Mouse (Mus musculus) spleen, postnatal 36 days (tissue): ENCODE measurements around the gene Miip.

Experiments
- DNase-seq, 2 experiments: peaks; one replicate each; pipeline ENCODE4 v3.0.0; 2022; ENCODE audit warnings: low spot score in 2 of 2, mixed read lengths in 1 of 2

The Miip gene

DNA sequence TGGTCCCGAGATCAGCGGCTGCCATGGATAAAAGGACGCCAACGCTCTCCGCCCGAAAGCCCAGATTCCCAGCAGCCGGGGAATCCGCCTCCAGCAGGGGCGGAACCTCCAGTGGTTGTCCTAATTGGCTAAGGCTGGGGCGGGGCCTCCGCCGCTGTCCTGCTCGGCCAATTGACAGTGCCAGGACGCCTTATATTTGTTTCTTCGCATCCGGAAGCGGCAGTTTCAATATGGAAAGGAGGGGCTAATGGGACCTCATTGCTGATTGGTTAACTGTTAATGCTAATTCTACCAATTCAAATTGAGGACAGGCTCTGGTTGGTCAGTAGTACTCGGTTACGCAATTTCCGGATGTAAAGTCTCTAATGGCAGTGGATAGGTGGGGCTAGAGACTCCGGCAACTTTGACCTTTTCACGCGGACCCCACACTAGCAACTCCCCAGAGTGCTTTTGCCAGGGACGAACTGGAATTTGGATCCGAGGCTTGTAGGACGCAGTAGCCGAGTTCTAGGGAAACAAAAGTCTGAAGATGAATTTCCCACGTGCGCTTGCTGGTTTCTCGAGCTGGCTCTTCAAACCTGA, at the start of gene Miip, which contains the start of gene Fv1:
Gene Miip, minus strand, starts transcription at position 367 of the 582 bp plus-strand sequence.
Gene Fv1, plus strand, starts transcription at position 530 of the 582 bp plus-strand sequence.
- peak; percentile 95 to 97 for DNase-seq

DNA sequence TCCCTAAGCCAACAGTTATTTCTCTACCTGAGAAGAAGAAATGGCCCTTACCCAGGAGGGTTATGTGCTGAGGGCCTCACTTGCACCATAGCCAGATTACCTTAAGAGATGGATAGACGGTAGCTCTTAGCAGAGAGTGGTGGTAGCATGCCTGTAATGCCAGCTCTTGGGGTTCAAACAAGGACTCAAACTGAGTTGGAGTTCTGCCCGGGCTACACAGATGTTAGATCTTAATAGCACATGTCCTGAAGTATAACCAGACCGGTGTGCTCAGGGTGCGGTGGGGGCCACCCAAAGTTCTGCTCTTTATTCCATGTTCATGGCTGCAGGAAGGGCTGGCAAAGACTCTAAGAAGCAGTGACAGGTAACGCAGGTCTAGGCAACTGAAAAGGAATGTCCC, 40.9 kb upstream of the Miip start:
- no peak for DNase-seq

DNA sequence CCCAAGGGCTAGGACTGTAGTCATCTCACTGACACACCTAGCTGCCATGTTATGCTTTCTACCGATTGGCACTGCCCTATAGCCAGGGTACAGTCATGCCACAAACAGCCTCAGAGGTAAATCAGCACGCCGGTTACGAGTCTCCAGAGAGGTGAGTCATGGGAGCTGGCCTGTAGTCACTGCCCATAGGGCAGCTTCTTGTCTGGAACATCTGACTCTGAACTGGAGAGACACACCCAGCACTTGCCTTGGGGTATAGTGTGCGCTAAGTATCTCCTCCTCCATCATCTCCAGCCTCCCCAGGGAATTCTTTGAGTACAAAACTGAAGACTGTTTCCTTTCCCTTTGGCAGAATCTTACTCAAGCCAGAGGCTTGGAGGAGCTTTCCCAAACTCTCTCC, 37.6 kb upstream of the Miip start:
- no peak for DNase-seq

DNA sequence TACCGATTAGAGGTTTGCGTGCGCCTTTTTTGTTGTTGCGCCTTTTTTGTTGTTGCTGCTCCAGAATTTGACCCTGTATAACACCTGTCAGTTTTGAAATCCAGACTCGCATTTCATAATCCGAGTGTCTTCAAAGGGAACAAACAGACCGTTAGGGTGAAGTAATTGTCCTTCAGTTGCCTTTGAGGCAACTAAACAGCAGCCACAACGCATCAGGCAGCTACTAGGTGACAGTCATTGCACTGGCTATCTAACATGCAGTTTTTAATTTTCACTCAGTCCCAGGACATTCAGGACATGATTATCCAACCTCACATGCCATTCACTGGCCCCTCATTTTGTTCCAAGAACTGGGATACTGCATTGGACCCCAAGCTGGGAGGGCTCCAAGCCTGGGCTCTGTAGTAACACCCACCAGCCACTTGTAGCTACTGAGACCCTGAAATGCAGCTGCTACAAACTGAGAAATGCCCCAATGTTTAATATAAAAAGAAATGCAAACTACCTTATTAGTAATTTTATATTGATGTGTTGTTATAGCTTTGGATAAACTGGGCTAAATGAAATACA, 36.6 kb upstream of the Miip start:
- no peak for DNase-seq

DNA sequence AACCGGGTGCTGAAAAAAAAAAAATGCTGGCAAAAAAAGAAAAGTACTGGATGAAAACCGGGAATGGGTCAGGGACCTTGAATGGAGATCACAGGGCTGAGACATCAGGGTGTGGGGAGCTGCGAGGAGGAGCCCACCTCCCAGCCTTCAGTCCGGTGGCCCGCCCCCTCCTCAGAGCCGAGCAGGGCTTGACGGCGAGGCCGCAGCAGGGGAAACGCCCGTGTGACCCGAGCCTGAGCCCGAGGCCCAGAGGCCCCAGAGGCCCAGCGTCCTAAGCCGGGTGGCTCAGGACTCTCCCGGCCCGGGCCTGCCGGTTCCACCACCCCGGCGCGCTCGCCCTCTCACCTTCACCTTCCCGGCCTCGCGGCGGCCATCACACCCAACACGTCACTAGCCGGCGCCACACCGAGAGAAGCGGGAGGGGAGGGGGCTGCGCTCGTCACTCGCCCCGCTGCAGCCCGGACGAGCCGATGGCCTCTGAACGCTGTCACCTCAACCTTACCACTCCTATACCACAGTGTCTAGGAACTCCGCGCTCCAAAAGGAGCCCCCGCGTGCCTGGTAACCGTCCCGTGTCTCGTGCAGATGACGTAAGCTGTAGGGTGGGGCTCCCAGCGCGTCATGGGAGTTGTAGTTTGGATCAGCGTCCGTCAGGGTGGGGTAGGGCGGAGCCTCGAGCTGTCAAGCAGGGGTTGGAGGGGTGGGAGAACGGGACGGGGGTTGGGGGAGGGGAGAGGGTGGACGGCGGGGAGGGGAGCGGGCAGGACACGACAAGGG, 35.9 kb upstream of the Miip start, which contains the start of gene Mfn2:
Gene Mfn2, minus strand, starts transcription at position 392 of the 777 bp plus-strand sequence.
- peak; percentile 83 to 88 for DNase-seq

DNA sequence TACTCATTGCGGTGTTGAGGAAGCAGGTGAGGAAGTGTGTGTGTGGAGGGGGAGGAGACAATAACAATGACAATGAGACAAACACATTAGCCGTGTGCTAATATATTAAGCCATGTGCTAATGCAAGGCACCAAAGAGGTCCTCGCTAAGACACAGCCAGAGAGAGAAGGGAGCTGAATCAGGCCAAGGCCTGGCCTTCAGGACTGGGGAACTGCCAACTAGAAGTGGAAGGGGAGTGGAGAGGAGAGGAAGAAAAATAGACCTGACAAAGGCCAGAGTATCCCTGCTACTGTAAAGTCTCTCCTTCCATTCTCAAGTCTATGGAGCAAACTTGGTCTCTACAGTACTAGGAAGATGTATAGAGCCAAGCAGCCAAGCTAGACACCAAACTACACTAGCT, 35.0 kb upstream of the Miip start:
- DNase-seq = no peak

DNA sequence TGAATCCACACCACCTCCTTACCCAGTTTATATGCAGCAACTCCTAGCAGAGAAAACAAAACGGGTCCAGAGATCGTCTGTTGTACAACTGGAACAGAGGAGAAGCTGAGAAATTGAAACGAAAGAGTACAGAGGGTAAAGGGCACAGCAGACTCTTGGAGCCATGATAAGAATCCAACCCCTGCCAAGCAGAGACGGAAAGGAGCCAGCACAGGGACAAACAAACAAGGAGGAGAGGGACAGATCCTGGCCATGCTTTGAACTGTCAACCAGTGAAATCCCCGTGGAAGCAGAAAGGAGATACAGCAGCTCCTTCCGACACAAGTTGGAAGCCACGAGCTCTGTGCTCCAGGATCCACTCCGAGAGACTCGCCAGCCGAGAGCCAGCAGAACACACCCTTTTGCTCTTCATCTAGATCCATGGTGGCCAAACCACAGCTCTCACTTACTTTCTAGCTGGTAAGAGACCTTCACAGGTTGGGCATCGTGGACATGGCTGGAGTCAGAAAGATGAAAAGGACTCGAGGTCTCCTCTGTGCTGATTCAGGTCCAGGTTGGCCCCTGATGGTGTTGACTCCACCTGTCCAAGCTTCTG, 34.4 kb upstream of the Miip start:
- DNase-seq = no peak

DNA sequence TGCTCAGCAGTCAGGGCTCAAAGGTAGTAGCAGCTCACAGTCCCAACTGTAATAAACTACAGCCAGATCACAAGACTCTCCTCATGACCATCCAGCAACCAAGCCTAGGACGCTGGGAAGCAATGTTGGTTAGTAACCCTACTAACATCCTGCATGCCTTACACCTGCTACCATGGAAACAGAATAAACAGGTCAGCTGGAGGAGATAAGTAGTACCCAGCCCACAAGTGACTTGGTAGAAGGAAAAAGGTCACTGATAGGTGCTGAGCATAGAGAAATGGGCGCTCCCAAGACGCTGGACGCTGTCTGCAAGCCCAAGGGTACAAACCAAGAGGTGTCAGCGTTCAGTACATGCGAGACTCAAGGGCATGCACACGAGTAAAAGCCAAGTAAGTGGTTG, 31.8 kb upstream of the Miip start:
- DNase-seq = no peak

DNA sequence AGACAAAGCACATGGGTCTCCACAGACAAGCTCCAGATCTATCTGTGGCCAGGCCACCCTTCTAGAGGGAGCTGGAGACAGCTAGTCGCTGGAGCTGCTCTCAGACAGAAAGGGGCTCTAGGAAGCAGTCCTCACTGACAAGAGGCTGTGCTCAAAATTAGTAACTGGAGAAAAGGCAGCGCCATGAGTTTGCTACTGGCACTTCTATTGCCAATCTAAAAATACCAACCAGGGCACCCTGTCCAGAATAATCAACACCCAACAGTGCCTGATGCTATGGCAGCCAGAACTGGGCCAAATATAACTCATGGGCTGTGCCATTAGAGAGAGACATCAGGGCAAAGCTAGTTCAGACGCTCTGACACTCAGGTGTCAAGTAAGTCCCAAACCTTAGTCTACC, 28.7 kb upstream of the Miip start:
- no peak for DNase-seq

DNA sequence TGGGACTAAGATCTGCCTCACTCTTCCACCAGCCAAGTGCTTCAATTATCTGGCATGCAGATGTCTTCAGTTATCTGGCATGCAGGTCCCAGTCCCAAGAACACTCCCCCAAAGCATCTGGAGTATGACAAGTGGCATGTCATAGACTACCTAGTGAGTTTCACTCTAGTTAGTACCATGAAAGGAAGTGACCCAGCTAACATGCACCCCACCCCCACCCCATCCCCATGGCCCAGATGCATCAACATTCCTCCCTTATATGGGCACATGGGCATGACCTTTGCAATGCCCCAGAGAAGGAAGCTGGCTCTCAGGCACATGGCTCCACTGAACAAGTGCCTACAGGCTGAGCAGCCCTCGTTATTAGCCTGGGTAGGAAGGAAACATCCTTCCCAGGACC, 27.8 kb upstream of the Miip start:
- no peak for DNase-seq

DNA sequence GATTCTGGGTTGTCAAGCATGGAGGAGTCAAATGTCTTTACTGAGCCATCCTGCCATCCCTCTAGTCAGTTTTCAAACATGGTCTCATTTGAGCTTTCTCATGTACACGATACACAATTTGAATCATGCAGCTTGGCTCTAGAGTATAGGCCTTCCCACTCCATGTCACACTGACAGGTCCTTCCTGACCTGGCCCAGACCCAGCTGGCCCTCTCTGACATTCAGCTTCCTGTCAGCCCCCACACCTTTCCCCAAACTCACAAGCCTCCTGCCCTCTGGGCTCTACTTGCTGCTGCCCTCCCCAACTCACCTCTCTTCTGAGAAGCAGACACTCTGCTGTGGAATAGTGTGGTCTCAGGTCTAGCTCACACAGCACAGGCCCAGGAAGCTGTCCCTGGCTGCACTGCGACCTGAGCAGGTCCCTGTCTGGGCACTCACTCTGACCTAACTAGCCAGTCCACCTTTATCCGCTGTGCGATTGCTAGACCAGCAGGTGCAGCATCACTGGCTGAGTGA, 27.3 kb upstream of the Miip start:
- no peak for DNase-seq

DNA sequence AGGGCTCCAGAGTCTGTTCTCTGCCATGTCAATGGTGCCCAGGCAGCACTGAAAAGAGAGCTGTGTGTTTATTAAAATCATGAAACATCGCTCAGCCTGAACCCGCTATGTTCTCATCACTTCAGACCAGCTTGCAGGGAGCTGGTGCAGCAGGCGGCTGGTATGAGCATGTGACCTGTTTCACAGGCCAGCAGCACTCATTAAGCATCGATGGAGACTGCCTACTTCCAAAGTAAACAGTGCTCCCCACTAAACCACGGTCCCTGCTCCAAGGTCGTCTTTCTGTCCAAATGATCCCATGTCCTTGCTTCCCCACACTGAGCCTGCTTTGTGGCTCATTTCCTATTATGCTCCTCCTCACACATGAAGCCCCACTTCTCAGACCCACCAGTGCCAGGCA, 21.7 kb upstream of the Miip start:
- DNase-seq = no peak

DNA sequence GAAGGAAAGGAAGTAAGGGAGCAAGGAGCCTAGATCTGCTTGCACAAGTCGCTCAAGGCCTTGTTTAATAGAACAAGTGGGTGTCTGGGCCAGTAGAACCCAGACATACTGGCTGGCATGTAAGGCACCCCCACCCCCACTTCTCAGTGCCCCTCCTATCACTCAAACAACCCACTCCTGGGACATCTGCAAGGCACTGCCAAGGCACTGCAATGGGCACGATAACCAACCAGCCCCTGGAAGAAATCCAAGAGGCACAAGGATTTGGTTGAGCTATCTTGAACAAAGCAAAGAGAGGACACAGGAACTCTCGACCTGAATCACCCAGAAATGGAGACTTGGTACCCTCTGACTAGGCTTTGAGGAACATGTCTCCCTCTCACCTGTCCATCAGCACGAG, 19.6 kb upstream of the Miip start:
- no peak for DNase-seq

DNA sequence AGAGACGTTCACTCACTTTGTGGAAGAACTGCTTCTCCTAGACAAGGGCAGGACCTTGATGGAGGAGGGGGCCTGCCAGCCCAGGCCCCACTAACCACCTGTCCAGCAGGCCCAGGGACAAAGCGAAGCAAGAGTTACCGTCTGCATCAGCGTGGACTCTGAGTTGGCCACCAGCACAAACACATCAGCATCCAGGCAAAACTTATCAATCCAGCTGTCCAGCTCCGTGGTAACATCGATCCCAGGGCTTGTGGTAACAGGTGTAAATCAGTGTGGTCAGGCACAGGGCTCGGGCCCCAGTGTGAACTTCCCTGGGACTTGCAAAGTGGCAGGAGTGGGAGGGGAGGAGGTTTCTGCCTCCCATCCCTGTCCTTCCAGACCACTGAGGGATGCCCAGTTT, 18.7 kb upstream of the Miip start:
- DNase-seq = no peak

DNA sequence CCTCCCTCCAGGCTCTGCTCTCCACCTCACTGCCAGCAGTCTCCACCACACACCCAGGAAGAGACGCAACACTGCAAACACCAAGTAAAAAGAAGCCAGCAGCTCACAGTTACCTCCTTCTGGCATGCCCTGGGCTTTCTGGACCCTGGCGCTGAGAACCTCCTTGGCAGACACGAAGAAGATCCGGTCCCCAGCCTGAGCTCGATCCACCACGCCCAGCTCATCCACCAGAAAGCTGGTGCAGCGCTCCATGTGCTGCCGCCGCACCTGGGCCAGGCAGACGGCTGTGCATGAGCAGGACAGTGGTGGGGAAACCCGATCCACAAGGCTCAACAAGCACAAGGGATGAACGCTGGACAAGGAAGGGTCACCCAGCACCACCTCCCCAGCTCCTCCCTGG, 17.5 kb upstream of the Miip start:
- no peak for DNase-seq

DNA sequence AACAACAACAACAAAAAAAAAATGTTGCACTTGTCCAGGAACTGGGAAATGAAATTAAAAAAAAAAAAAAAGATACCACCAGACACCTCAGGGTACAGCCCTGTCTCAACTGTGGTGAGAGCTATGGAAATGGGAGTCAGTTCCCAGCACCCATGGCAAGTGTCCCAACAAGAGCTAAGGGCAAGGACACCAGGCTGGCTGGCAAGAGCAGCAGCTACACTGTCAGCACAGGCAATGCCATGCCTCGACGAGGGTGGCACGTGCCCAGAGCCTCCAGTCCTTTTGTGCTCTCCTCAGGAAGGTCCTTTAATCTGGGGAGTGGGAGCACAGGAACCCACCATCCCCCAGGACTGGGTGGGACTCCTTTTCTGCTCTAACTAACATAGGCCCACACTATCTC, 15.5 kb upstream of the Miip start:
- DNase-seq = no peak

DNA sequence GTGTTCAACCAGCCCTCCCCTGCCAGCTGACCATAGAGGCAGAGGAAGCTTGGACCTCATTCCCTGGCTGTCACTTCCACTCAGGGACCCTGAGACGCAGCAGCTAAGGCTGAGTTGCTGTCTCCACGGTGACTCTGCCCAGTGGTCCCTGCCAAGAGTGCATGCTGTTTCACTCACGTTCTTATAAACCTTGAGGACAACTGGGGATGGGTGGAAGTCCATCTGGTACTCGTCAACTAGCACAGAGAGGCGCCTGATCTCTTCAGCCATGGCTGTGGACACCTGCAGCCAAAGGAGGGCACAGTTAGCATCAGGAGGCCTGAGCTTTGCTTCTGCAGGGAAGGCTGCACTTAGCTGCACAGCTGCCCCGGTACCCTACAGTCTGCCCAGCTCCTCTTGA, 14.4 kb upstream of the Miip start:
- no peak for DNase-seq

DNA sequence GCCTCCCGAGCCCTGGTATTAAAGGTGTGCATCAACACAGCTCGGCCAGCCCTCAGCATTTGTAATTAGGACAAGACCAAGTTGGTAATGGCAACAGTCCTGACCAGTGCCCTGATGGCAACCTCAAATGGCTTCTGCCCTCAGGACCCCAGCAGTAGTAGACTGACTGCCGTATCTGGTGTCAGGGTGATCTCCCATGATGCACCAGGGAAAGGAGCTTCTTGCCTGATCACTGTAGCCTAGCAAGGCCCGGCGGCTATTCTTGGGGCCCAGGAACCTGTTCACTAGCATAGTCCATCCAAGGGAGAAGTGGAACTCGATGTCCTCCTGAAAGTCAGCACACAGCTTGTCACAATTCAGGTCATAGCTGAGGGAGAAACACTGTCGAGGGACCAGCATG, 13.2 kb upstream of the Miip start:
- no peak for DNase-seq

DNA sequence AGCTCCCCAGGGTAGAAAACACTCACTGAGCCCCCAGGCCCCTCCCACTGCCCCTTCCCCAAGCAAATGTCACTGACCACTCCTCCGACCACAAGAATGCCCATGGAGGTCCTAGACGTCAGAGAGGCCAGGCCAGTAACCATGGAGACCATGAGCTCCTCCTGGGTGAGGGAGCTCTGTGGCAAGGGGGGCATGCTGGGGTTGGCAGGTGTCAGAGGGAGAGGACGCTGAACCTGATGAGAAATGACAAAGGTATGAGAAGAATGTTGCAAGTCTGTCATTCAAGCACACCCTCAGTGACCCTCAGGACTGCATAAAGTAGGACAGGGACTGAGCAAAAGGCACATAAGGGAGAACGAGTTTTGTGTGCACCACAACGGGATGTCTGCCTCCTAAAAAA, 11.2 kb upstream of the Miip start:
- no peak for DNase-seq

DNA sequence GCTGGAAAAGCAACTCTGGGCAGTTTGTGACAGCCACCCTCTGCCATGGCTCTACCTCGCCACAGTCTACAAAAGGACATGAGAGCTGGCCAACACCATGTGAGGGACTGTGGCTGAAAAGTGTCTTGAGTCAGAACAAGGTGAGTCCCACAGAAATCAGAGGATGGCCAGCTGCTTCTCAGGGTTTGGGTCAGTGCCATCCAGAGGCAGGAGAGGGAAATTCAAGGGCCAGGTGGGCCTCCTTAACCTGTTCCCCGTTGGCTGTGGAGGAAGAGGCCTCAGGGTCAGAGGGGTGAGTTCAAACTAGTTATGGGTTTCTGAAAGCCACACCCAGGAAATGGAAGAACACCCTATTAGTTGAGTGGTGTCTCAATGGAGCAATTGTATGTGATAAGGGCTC, 10.8 kb upstream of the Miip start:
- DNase-seq = no peak

DNA sequence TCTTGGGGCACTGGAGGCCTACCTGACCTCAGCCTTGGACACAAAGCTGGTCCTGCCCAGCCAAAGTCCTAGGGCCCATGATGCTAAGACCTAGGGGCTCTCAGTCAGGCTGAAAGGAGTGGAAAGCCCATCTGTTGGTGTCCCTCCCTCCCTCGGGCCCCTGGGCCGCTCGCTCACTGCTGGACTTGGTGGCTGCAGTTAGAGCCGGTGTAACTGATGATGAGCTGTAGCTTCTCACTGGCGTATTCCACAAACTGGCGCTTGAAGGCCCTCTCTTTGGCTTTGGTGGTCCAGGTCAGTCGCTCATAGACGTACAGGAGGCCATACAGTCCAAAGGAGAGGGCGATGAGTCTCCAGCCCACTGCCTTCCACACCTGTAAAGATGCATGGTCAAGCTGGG, 9.9 kb upstream of the Miip start:
- no peak for DNase-seq

DNA sequence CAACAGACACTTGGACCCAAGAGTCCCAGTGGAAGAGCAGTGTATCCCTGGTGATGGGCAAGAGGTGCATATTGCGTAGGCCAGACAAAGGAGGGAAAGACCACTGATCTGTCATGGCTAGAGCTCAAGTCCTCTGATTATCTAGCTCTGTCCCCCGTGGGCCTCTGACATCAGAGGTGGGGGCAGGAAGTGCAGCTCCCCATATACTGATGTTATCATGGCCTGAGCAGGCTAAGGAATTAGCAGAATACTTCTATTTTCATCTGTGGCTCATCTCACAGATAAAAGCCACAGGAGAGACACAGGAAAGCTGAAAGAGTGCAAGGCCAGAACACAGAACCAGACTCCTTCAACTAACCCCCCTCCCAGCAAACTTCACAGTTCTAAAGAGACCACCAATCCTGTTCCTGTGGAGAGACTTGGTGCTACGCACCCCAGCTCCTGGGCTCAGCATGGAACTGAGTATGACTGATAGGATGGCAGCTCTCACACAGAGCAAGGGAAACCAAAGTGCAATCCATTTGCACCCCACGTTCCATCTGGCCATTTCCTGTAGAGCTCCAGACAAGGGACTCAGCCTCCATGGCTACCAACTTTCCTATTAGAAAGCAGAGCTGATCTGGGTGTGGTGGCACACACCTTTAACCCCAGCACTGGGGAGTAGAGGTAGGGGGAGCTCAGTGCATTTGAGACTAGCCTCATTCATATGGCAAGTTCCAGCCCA, 7.4 kb upstream of the Miip start:
- no peak for DNase-seq
